Mouse (Mus musculus): ENCODE measurements around the gene Rgs7.

DNA sequence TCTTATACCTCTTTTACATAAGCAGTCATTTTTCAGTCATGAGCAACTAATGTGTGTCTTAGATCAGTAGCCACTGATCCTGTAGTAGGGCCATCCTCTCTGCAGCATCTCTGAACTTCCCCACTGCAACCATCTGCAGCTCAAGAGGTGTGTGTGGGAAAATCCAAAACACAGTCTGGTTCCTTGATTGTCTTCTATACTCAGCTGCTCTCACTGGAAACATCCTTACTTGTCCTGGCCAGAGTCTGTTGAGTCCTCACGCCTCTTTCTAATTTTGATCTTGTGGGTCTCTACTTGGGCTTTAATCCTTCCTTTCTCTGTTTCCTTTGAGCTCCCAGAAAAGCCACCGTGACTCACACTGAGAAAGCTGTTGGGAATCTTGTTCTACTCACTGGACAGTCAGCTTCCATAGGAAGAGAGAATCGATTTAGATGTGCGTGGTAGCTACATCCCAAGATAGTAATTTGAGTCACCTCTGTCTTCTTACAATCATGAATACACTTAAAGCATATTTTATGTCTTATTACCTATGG, 422.5 kb downstream of the Rgs7 start:
- TF ChIP-seq EP300 (IDR thresholded peaks at IDR 0.05; ENCODE audit: low read depth in 1 of 2, low read length in 2 of 2) = no peak
- TF ChIP-seq CTCF (IDR thresholded peaks at IDR 0.05 in 2 of 3, conservative IDR thresholded peaks at IDR 0.05 in 1 of 3; ENCODE audit: control insufficient read depth in 1 of 3, insufficient read depth in 1 of 3, low read depth in 2 of 3, low read length in 3 of 3, poor library complexity in 1 of 3, severe bottlenecking in 1 of 3) = no peak
- TF ChIP-seq GATA1 (IDR thresholded peaks at IDR 0.05; ENCODE audit: low read depth, low read length) = no peak
- no peak for TF ChIP-seq MAZ (IDR thresholded peaks at IDR 0.05; ENCODE audit: low read depth, low read length)
- no peak for TF ChIP-seq NELFE (IDR thresholded peaks at IDR 0.05; ENCODE audit: low read depth, low read length)

Data from MEL (cell line).